Mouse (Mus musculus): ENCODE measurements around the gene Ly6g5c. TPM values are rescaled to one million over a fixed set of nuclear protein-coding genes. Genes with fewer than 3 reads are reported as not detected.

Ly6g5c gene
- polyA plus RNA-seq, 1 experiment from 2014 or later: not detected

- no peak overlapping the region for H3K9ac ChIP-seq (replicated peaks; ENCODE audit: low read depth, low read length)
- H3K27ac ChIP-seq (ENCODE audit: low read length): no peak overlapping the region
- no peaks in the 10 kb centered on the region for H3K27me3 ChIP-seq (replicated peaks; ENCODE audit: control insufficient read depth, insufficient read depth, low read length)
- H3K4me1 ChIP-seq (replicated peaks; ENCODE audit: control insufficient read depth, insufficient read depth, low read length): peaks cover 7% of the 10 kb centered on the region
- 93% methylated on average over 8 of the region's 8 CpGs for WGBS
- ATAC-seq: no peak
- no peak overlapping the region for H3K4me2 ChIP-seq (ENCODE audit: low read length)
- peaks cover 90% of the 10 kb centered on the region for H3K36me3 ChIP-seq (ENCODE audit: control insufficient read depth, insufficient read depth)
- H3K4me3 ChIP-seq (replicated peaks; ENCODE audit: low read length): no peak overlapping the region
- H3K9me3 ChIP-seq (ENCODE audit: control insufficient read depth, low read length): no peaks in the 10 kb centered on the region
Measured at GRCm38 (mm10) chr17:35157254-35157653, 49.2 kb downstream of the Ly6g5c start.

- Histone ChIP-seq H3K9me3 (ENCODE audit: control insufficient read depth, low read length) (no peaks in the 10 kb centered on the region), H3K4me3 (replicated peaks; ENCODE audit: low read length) (no peak overlapping the region), H3K4me2 (ENCODE audit: low read length) (no peak overlapping the region), H3K27ac (ENCODE audit: low read length) (no peak overlapping the region), H3K27me3 (replicated peaks; ENCODE audit: control insufficient read depth, insufficient read depth, low read length) (no peaks in the 10 kb centered on the region), H3K9ac (replicated peaks; ENCODE audit: low read depth, low read length) (no peak overlapping the region), H3K4me1 (replicated peaks; ENCODE audit: control insufficient read depth, insufficient read depth, low read length) (peaks cover 11% of the 10 kb centered on the region), H3K36me3 (ENCODE audit: control insufficient read depth, insufficient read depth) (peaks cover 85% of the 10 kb centered on the region)
- ATAC-seq: no peak
- WGBS: 92% methylated on average over 8 of the region's 8 CpGs
Measured at GRCm38 (mm10) chr17:35157661-35158175, 49.6 kb downstream of the Ly6g5c start.

- Histone ChIP-seq H3K4me3 (replicated peaks; ENCODE audit: low read length) (no peak overlapping the region), H3K27me3 (replicated peaks; ENCODE audit: control insufficient read depth, insufficient read depth, low read length) (no peaks in the 10 kb centered on the region), H3K4me1 (replicated peaks; ENCODE audit: control insufficient read depth, insufficient read depth, low read length) (peaks cover 19% of the 10 kb centered on the region), H3K9me3 (ENCODE audit: control insufficient read depth, low read length) (no peaks in the 10 kb centered on the region), H3K9ac (replicated peaks; ENCODE audit: low read depth, low read length) (no peak overlapping the region), H3K27ac (ENCODE audit: low read length) (no peak overlapping the region), H3K36me3 (ENCODE audit: control insufficient read depth, insufficient read depth) (peaks cover 72% of the 10 kb centered on the region), H3K4me2 (ENCODE audit: low read length) (no peak overlapping the region)
- WGBS: 92% methylated on average over 16 of the region's 16 CpGs
- no peak for ATAC-seq
Measured at GRCm38 (mm10) chr17:35158850-35159593, 50.9 kb downstream of the Ly6g5c start.

GRCm38 (mm10) chr17:35159638-35160037, 51.6 kb downstream of the Ly6g5c start:
- Histone ChIP-seq H3K36me3 (ENCODE audit: control insufficient read depth, insufficient read depth) (peaks cover 67% of the 10 kb centered on the region), H3K9me3 (ENCODE audit: control insufficient read depth, low read length) (no peaks in the 10 kb centered on the region), H3K27me3 (replicated peaks; ENCODE audit: control insufficient read depth, insufficient read depth, low read length) (no peaks in the 10 kb centered on the region), H3K27ac (ENCODE audit: low read length) (no peak overlapping the region), H3K4me2 (ENCODE audit: low read length) (no peak overlapping the region), H3K4me3 (replicated peaks; ENCODE audit: low read length) (no peak overlapping the region), H3K9ac (replicated peaks; ENCODE audit: low read depth, low read length) (no peak overlapping the region), H3K4me1 (replicated peaks; ENCODE audit: control insufficient read depth, insufficient read depth, low read length) (peaks cover 19% of the 10 kb centered on the region)
- no peak for ATAC-seq
- 81% methylated on average over 7 of the region's 7 CpGs for WGBS

GRCm38 (mm10) chr17:35161421-35161820, 53.3 kb downstream of the Ly6g5c start:
- Histone ChIP-seq H3K4me3 (replicated peaks; ENCODE audit: low read length) (no peak overlapping the region), H3K27ac (ENCODE audit: low read length) (no peak overlapping the region), H3K27me3 (replicated peaks; ENCODE audit: control insufficient read depth, insufficient read depth, low read length) (no peaks in the 10 kb centered on the region), H3K4me1 (replicated peaks; ENCODE audit: control insufficient read depth, insufficient read depth, low read length) (peaks cover 27% of the 10 kb centered on the region), H3K9ac (replicated peaks; ENCODE audit: low read depth, low read length) (no peak overlapping the region), H3K4me2 (ENCODE audit: low read length) (no peak overlapping the region), H3K9me3 (ENCODE audit: control insufficient read depth, low read length) (no peaks in the 10 kb centered on the region), H3K36me3 (ENCODE audit: control insufficient read depth, insufficient read depth) (peaks cover 50% of the 10 kb centered on the region)
- no peak for ATAC-seq
- WGBS: 89% methylated on average over 11 of the region's 11 CpGs

Other genes with a start within 250 kb of the Ly6g5c start
- gene Cfb, start 245.8 kb upstream of the Ly6g5c start, polyA plus RNA-seq (2015; fragmentation: Nextera tagmentation; extraction: Ambion mirVana): 1.1 and 1.3 TPM in 2 replicates
- 7.1 and 8.0 TPM in 2 replicates for gene Zbtb12, start 228.8 kb upstream of the Ly6g5c start, polyA plus RNA-seq (2015; fragmentation: Nextera tagmentation; extraction: Ambion mirVana)
- gene Gm20547, start 226.2 kb upstream of the Ly6g5c start, polyA plus RNA-seq (2015; fragmentation: Nextera tagmentation; extraction: Ambion mirVana): 0.29 TPM in 1 of 2 replicates, not detected in the other
- 1.6 and 1.7 TPM in 2 replicates for gene C2, start 210.0 kb upstream of the Ly6g5c start, polyA plus RNA-seq (2015; fragmentation: Nextera tagmentation; extraction: Ambion mirVana)
- gene Ehmt2, start 209.8 kb upstream of the Ly6g5c start, polyA plus RNA-seq (2015; fragmentation: Nextera tagmentation; extraction: Ambion mirVana): 107 and 121 TPM in 2 replicates
- 0.09 TPM in 1 of 2 replicates, not detected in the other for gene Slc44a4, start 193.8 kb upstream of the Ly6g5c start, polyA plus RNA-seq (2015; fragmentation: Nextera tagmentation; extraction: Ambion mirVana)
- 31.8 and 36.8 TPM in 2 replicates for gene Neu1, start 177.0 kb upstream of the Ly6g5c start, polyA plus RNA-seq (2015; fragmentation: Nextera tagmentation; extraction: Ambion mirVana)
- 0.14 TPM in 1 of 2 replicates, not detected in the other for gene Hspa1b, start 149.0 kb upstream of the Ly6g5c start, polyA plus RNA-seq (2015; fragmentation: Nextera tagmentation; extraction: Ambion mirVana)
- not detected in 2 replicates for gene Gm20481, start 138.4 kb upstream of the Ly6g5c start, polyA plus RNA-seq (2015; fragmentation: Nextera tagmentation; extraction: Ambion mirVana)
- 3.3 and 5.2 TPM in 2 replicates for gene Hspa1a, start 136.1 kb upstream of the Ly6g5c start, polyA plus RNA-seq (2015; fragmentation: Nextera tagmentation; extraction: Ambion mirVana)
- gene Hspa1l, start 135.6 kb upstream of the Ly6g5c start, polyA plus RNA-seq (2015; fragmentation: Nextera tagmentation; extraction: Ambion mirVana): 1.5 and 1.7 TPM in 2 replicates
- gene Lsm2, start 126.4 kb upstream of the Ly6g5c start, polyA plus RNA-seq (2015; fragmentation: Nextera tagmentation; extraction: Ambion mirVana): 119 and 121 TPM in 2 replicates
- 81.7 and 85.2 TPM in 2 replicates for gene Vars, start 107.3 kb upstream of the Ly6g5c start, polyA plus RNA-seq (2015; fragmentation: Nextera tagmentation; extraction: Ambion mirVana)
- 0.12 and 0.14 TPM in 2 replicates for gene Vwa7, start 91.7 kb upstream of the Ly6g5c start, polyA plus RNA-seq (2015; fragmentation: Nextera tagmentation; extraction: Ambion mirVana)
- gene Sapcd1, start 80.3 kb upstream of the Ly6g5c start, polyA plus RNA-seq (2015; fragmentation: Nextera tagmentation; extraction: Ambion mirVana): 2.2 and 2.7 TPM in 2 replicates
- gene Msh5, start 61.5 kb upstream of the Ly6g5c start, polyA plus RNA-seq (2015; fragmentation: Nextera tagmentation; extraction: Ambion mirVana): 3.1 and 3.4 TPM in 2 replicates
- 79.3 and 85.5 TPM in 2 replicates for gene Clic1, start 58.3 kb upstream of the Ly6g5c start, polyA plus RNA-seq (2015; fragmentation: Nextera tagmentation; extraction: Ambion mirVana)
- gene Ddah2, start 49.2 kb upstream of the Ly6g5c start, polyA plus RNA-seq (2015; fragmentation: Nextera tagmentation; extraction: Ambion mirVana): 484 and 489 TPM in 2 replicates
- not detected in 2 replicates for gene Ly6g6c, start 42.9 kb upstream of the Ly6g5c start, polyA plus RNA-seq (2015; fragmentation: Nextera tagmentation; extraction: Ambion mirVana)
- gene Mpig6b, start 42.1 kb upstream of the Ly6g5c start, polyA plus RNA-seq (2015; fragmentation: Nextera tagmentation; extraction: Ambion mirVana): 0.24 TPM in 1 of 2 replicates, not detected in the other
- gene Ly6g6e, start 31.4 kb upstream of the Ly6g5c start, polyA plus RNA-seq (2015; fragmentation: Nextera tagmentation; extraction: Ambion mirVana): 11.8 and 12.3 TPM in 2 replicates
- 1.2 and 1.6 TPM in 2 replicates for gene Ly6g6d, start 30.2 kb upstream of the Ly6g5c start, polyA plus RNA-seq (2015; fragmentation: Nextera tagmentation; extraction: Ambion mirVana)
- not detected in 2 replicates for gene Ly6g6f, start 22.7 kb upstream of the Ly6g5c start, polyA plus RNA-seq (2015; fragmentation: Nextera tagmentation; extraction: Ambion mirVana)
- 93.1 and 109 TPM in 2 replicates for gene Abhd16a, start 19.0 kb upstream of the Ly6g5c start, polyA plus RNA-seq (2015; fragmentation: Nextera tagmentation; extraction: Ambion mirVana)
- 0.62 and 1.3 TPM in 2 replicates for gene Ly6g5b, start 7.1 kb downstream of the Ly6g5c start, polyA plus RNA-seq (2015; fragmentation: Nextera tagmentation; extraction: Ambion mirVana)
- 29.6 and 29.8 TPM in 2 replicates for gene Gpank1, start 13.2 kb downstream of the Ly6g5c start, polyA plus RNA-seq (2015; fragmentation: Nextera tagmentation; extraction: Ambion mirVana)
- 308 and 320 TPM in 2 replicates for gene Csnk2b, start 13.8 kb downstream of the Ly6g5c start, polyA plus RNA-seq (2015; fragmentation: Nextera tagmentation; extraction: Ambion mirVana)
- 6.1 and 8.6 TPM in 2 replicates for gene D17H6S53E, start 18.1 kb downstream of the Ly6g5c start, polyA plus RNA-seq (2015; fragmentation: Nextera tagmentation; extraction: Ambion mirVana)
- 0.56 TPM in 1 of 2 replicates, not detected in the other for gene Apom, start 23.8 kb downstream of the Ly6g5c start, polyA plus RNA-seq (2015; fragmentation: Nextera tagmentation; extraction: Ambion mirVana)
- 85.4 and 86.7 TPM in 2 replicates for gene Bag6, start 26.9 kb downstream of the Ly6g5c start, polyA plus RNA-seq (2015; fragmentation: Nextera tagmentation; extraction: Ambion mirVana)
- gene Prrc2a, start 56.6 kb downstream of the Ly6g5c start, polyA plus RNA-seq (2015; fragmentation: Nextera tagmentation; extraction: Ambion mirVana): 156 and 195 TPM in 2 replicates
- 5.9 and 8.0 TPM in 2 replicates for gene Aif1, start 67.8 kb downstream of the Ly6g5c start, polyA plus RNA-seq (2015; fragmentation: Nextera tagmentation; extraction: Ambion mirVana)
- gene Lst1, start 80.2 kb downstream of the Ly6g5c start, polyA plus RNA-seq (2015; fragmentation: Nextera tagmentation; extraction: Ambion mirVana): 4.5 and 4.9 TPM in 2 replicates
- gene Ltb, start 86.2 kb downstream of the Ly6g5c start, polyA plus RNA-seq (2015; fragmentation: Nextera tagmentation; extraction: Ambion mirVana): 0.24 TPM in 1 of 2 replicates, not detected in the other
- not detected in 2 replicates for gene Tnf, start 93.7 kb downstream of the Ly6g5c start, polyA plus RNA-seq (2015; fragmentation: Nextera tagmentation; extraction: Ambion mirVana)
- 0.24 and 0.35 TPM in 2 replicates for gene Lta, start 97.1 kb downstream of the Ly6g5c start, polyA plus RNA-seq (2015; fragmentation: Nextera tagmentation; extraction: Ambion mirVana)
- gene Gm16181, start 112.6 kb downstream of the Ly6g5c start, polyA plus RNA-seq (2015; fragmentation: Nextera tagmentation; extraction: Ambion mirVana): 0.62 TPM in 1 of 2 replicates, not detected in the other
- gene Atp6v1g2, start 125.4 kb downstream of the Ly6g5c start, polyA plus RNA-seq (2015; fragmentation: Nextera tagmentation; extraction: Ambion mirVana): 46.2 and 64.8 TPM in 2 replicates
- gene Nfkbil1, start 127.5 kb downstream of the Ly6g5c start, polyA plus RNA-seq (2015; fragmentation: Nextera tagmentation; extraction: Ambion mirVana): 9.5 and 10.7 TPM in 2 replicates
- 466 and 471 TPM in 2 replicates for gene Ddx39b, start 133.5 kb downstream of the Ly6g5c start, polyA plus RNA-seq (2015; fragmentation: Nextera tagmentation; extraction: Ambion mirVana)
- gene H2-D1, start 154.5 kb downstream of the Ly6g5c start, polyA plus RNA-seq (2015; fragmentation: Nextera tagmentation; extraction: Ambion mirVana): 48.1 and 65.7 TPM in 2 replicates
- 0.43 and 0.47 TPM in 2 replicates for gene H2-Q1, start 212.1 kb downstream of the Ly6g5c start, polyA plus RNA-seq (2015; fragmentation: Nextera tagmentation; extraction: Ambion mirVana)
- gene H2-Q2, start 234.0 kb downstream of the Ly6g5c start, polyA plus RNA-seq (2015; fragmentation: Nextera tagmentation; extraction: Ambion mirVana): 1.4 and 3.3 TPM in 2 replicates

Measured in forebrain, embryonic 16.5 days (tissue).